10 mouse cellular contexts compared by ENCODE assay signal in genomic region chr13:28663459-28663858, GRCm38 (mm10).
A peak's percentile ranks its signal among the peaks of the same experiment; 100 is the strongest.
DNase-seq lines count a peak whose midpoint lies in the region; ATAC-seq and TF ChIP-seq lines count a peak whose summit lies in the region.
"Had no signal": no experiment of that assay in that cellular context is flagged by ENCODE, and none has a peak within 500 bp of the region (broad histone marks: within the 10 kb centered on the region; RNA-seq: fewer than 3 reads in every experiment).

No protein-coding gene starts in this region.

- no peaks in the 10 kb centered on the region for H3K36me3 ChIP-seq in hindbrain, postnatal 0 days (ENCODE audit: insufficient read depth, low read length)
- H3K36me3 ChIP-seq: lung, embryonic 15.5 days had no signal

- TF ChIP-seq CTCF in hindbrain, postnatal 0 days (IDR thresholded peaks at IDR 0.05; ENCODE audit: low read depth) = no peak

- H3K9ac ChIP-seq in hindbrain, postnatal 0 days (replicated peaks; ENCODE audit: low read length) = no peak overlapping the region
- H3K9ac ChIP-seq: lung, embryonic 15.5 days had no signal

- peak; percentile 58; the same call in 1 of the 2 replicates for ATAC-seq in hindbrain, postnatal 0 days

- H3K4me2 ChIP-seq in hindbrain, postnatal 0 days (ENCODE audit: low read depth, low read length) = no peak overlapping the region
- H3K4me2 ChIP-seq: lung, embryonic 15.5 days had no signal

- intact Hi-C loops in heart, postnatal 25 days (cut with DNase I) = no loop called here

- H3K4me3 ChIP-seq in hindbrain, postnatal 0 days (ENCODE audit: low read length) = no peak overlapping the region
- H3K4me3 ChIP-seq: erythroblast, embryonic 14.5 days; lung, embryonic 15.5 days had no signal

- H3K27ac ChIP-seq in hindbrain, postnatal 0 days = no peak overlapping the region

- WGBS in hindbrain, postnatal 0 days = 14% methylated on average over 5 of the region's 5 CpGs

- DNase-seq in heart, adult 9 months (ENCODE audit: low spot score in 2 of 2) = peak; percentile 3 to 13
- no peak for DNase-seq in heart, postnatal 25 days (ENCODE audit: low spot score)
- DNase-seq in embryo, embryonic 10 days (ENCODE audit: low spot score) = peak; percentile 82
- peak; percentile 78 for DNase-seq in hindbrain, postnatal 0 days (ENCODE audit: low spot score)
- DNase-seq in lung, postnatal 36 days = peak; percentile 65
- DNase-seq in thymus, postnatal 10 days (ENCODE audit: low spot score in 2 of 2) = no peak
- DNase-seq in ovary, adult 18-20 months (ENCODE audit: low spot score) = no peak
- DNase-seq in frontal cortex, postnatal 36 days (ENCODE audit: low spot score in 2 of 2) = no peak

- H3K27me3 ChIP-seq in hindbrain, postnatal 0 days (ENCODE audit: insufficient read depth, low read length) = no peaks in the 10 kb centered on the region
- H3K27me3 ChIP-seq: lung, embryonic 15.5 days had no signal

- peaks cover 12% of the 10 kb centered on the region; the same call in 1 of the 2 replicates for H3K4me1 ChIP-seq in hindbrain, postnatal 0 days (ENCODE audit: insufficient read depth, low read length)

- no peaks in the 10 kb centered on the region for H3K9me3 ChIP-seq in hindbrain, postnatal 0 days (ENCODE audit: low read length)
- H3K9me3 ChIP-seq: lung, embryonic 15.5 days had no signal

Comparison
In these comparisons a context has a peak if more than half of its experiments do, and no peak if none do; other contexts are left out.
1. DNase-seq: peak in heart, adult 9 months (2 of 2), embryo, embryonic 10 days (single experiment), hindbrain, postnatal 0 days (single experiment) and lung, postnatal 36 days (single experiment); none in heart, postnatal 25 days (single experiment), thymus, postnatal 10 days (0 of 2), ovary, adult 18-20 months (single experiment) and frontal cortex, postnatal 36 days (0 of 2).